Mouse (Mus musculus): ENCODE results near the gene Car10. TPM values are rescaled to one million over a fixed set of nuclear protein-coding genes. Genes with fewer than 3 reads are reported as not detected.

The Car10 gene
- total RNA-seq, 2 experiments from 2014 or later: 1.4 to 1.9 TPM

DNA sequence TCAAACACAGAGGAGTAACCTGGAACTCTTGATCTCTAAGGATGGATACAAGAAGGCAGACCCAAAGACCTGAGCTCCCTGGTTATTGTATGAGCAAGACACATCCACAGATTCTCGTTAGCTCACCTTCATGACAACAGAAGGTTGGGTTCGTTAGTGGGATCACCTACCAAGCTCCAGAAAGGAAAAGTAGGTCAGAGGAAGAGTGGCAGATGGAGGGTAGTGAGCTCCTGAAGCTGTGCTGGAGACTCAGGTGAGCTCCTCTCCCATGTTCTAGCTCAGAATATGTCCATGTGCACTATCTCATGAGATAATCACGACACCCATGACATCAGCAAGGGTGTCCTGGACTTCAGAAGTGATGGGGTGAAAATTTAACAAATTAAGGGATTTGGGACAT is 57.1 kb downstream of the Car10 start:
- no peak for DNase-seq (ENCODE audit: low spot score in 2 of 2)

GRCm38 (mm10) chr11:93172430-93172829 is 74.6 kb downstream of the Car10 start:
- no peak for DNase-seq (ENCODE audit: low spot score in 2 of 2)

GRCm38 (mm10) chr11:93173533-93174308 is 75.9 kb downstream of the Car10 start:
- DNase-seq (ENCODE audit: low spot score in 2 of 2): no peak

- DNase-seq (ENCODE audit: low spot score in 2 of 2): no peak
These were observed 87.6 kb downstream of the Car10 start for GRCm38 (mm10) chr11:93185477-93185876.

DNA sequence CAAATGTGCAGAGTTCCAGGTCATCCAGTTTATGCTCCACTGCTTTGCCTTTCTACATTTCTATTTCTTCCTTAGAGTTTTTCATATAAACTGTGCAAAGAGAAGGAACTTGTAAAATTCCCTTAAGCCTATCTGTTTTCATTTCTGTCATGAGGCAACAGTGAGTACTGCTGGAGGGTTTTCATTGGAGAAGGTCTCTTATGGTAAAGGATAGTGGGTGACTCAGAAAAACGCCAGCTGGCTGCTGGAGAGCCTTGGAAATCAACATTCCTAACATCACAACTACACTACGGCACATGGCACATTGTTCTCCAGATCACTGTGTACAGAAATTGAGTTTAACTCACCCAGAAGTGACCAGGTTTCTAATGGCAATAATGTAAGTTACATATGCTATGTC is 88.3 kb downstream of the Car10 start:
- no peak for DNase-seq (ENCODE audit: low spot score in 2 of 2)

GRCm38 (mm10) chr11:93188621-93189020 is 90.8 kb downstream of the Car10 start:
- no peak for DNase-seq (ENCODE audit: low spot score in 2 of 2)

- no peak for DNase-seq (ENCODE audit: low spot score in 2 of 2)
These were observed 102.2 kb downstream of the Car10 start for GRCm38 (mm10) chr11:93200046-93200445.

DNA sequence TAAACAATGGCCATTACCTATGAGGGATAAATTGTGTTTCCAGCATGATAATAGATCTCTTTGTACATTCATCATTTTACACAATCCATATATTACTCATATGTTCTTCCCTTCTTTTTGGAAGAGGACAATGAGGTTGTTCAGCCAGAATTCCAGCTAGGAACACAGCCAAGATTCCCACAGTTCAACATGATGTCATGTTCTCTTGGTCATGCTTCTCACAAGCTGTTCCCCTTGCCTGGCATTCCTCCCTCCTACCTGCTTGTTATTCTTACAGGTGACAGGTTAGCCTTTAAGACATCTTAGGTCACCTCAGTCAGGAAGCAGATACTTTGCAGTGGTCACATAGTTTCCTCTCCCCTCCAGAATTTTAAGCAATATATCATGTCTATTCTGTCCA is 119.6 kb downstream of the Car10 start:
- no peak for DNase-seq (ENCODE audit: low spot score in 2 of 2)

GRCm38 (mm10) chr11:93230057-93230456 is 132.2 kb downstream of the Car10 start:
- no peak for DNase-seq (ENCODE audit: low spot score in 2 of 2)

GRCm38 (mm10) chr11:93249771-93250265 is 152.0 kb downstream of the Car10 start:
- DNase-seq (ENCODE audit: low spot score in 2 of 2): no peak

DNA sequence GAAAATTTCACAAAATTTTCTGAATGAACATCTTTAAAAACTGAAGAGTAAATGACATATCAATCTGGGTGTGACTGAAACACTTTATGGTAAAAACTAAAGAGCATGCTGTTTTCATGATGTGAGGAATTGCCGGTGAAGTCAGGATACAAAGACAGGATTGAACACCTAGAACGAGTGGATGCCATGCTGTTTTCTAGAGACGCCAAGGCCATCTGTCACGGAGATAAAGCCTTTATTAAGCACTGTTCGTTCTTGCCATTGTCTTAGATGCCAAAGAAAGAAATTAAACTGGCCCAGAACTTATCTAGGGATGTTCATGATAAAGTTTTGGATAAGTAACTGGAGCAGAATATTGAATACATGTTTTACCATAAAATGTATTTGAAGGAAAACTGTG is 153.9 kb downstream of the Car10 start:
- DNase-seq (ENCODE audit: low spot score in 2 of 2): no peak

DNA sequence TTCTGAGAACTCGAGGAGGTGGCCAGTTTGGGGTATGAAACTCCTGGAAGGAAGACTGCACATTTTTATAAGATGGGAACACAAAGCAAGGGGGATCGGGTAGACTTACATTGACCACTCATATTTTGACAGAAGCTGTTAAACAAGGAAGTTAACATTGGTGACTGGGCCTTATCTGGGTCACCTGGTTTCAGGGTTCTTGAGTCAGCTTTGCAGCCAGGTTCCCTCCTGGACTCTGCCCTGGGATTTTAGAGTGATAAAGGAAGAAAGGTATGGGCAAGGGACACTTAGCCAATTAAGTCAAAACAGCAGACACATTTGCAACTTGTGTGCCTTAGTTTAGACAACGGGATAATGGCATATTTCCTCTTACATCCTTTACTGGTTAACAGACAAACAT is 166.2 kb downstream of the Car10 start:
- no peak for DNase-seq (ENCODE audit: low spot score in 2 of 2)

GRCm38 (mm10) chr11:93272016-93272415 is 174.2 kb downstream of the Car10 start:
- DNase-seq (ENCODE audit: low spot score in 2 of 2): no peak

- no peak for DNase-seq (ENCODE audit: low spot score in 2 of 2)
These were observed 176.1 kb downstream of the Car10 start for GRCm38 (mm10) chr11:93273906-93274305.

DNA sequence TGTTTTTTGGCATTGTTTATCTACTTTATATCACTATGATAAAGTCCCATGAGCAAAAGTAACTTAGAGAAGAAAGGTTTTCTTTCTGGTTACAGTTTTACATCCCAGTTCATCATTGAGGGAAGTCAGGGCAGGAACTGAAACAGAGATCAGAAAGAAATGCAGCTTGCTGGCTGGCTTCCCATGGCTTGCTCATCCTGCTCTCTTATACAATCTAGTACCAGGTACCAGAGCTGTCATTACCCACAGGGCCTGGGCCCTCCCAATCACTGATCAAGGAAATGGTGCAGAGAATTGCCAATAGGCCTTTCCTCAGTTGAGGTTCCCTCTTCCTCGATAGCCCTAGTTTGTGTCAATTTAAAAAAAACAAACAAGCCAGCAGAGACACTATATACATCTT is 195.8 kb downstream of the Car10 start:
- no peak for DNase-seq (ENCODE audit: low spot score in 2 of 2)

GRCm38 (mm10) chr11:93309981-93310380 is 212.2 kb downstream of the Car10 start:
- no peak for DNase-seq (ENCODE audit: low spot score in 2 of 2)

DNA sequence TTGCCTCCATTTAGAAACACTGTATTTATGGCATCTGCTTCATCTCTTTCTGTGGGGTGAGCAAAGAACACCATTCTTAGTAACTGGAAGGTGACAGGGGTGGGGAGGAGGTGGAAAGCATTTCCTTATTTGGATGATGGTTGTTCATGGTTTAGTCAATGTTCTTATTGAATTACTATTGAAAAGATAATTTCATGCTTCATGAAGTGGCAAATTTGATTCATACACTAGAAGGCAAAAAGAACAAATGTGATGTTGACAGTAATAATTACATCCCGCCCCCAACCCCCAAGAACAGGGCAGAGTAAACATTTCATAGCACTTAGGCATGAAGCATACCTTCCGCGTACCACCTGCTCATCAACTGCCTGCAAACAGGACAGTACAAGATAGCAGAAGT is 239.9 kb downstream of the Car10 start:
- DNase-seq (ENCODE audit: low spot score in 2 of 2): no peak

- no peak for DNase-seq (ENCODE audit: low spot score in 2 of 2)
These were observed 246.1 kb downstream of the Car10 start for GRCm38 (mm10) chr11:93343961-93344360.

GRCm38 (mm10) chr11:93344869-93345268 is 247.0 kb downstream of the Car10 start:
- no peak for DNase-seq (ENCODE audit: low spot score in 2 of 2)

DNA sequence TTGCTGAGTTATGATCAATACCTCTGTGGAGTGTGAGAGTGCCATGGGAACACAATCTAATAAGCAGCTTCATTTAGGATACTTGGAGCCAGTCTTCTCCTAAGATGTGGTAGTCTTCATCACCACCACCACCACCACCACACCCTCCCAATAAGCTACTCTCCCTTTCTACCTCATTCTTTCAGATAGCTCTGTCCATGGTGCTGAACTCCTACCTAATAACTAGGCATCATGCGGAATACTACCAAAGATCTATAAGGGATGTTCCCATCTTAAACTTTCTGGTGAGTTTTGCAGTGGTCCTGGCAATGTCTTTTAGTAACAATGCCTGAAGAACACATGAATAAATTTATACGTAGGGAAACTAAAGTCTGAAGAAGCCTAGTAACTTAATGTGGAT is 263.7 kb downstream of the Car10 start:
- no peak for DNase-seq (ENCODE audit: low spot score in 2 of 2)

- DNase-seq (ENCODE audit: low spot score in 2 of 2): no peak
These were observed 266.3 kb downstream of the Car10 start for GRCm38 (mm10) chr11:93364171-93364570.

- DNase-seq (ENCODE audit: low spot score in 2 of 2): no peak
These were observed 269.4 kb downstream of the Car10 start for GRCm38 (mm10) chr11:93367244-93367643.

DNA sequence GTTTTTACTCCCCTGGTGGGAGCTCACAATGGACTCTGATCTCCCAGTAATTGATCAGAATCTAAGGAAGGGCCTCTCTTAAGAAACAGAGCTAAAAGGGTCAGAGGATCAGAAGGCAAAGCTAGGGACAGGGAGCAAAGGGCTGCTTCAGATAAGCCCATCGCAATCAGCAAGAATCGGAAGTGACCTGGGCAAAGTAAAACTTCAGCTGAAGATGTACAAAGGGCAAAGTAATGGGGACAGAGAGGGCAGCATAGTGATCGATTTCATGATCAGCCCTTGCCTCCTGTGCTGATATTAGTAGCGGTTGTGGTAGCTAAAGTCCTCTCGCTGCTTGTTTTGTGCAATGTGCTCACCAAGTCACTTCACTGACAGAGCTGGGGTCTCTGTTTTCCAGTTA is 269.9 kb downstream of the Car10 start:
- DNase-seq (ENCODE audit: low spot score in 2 of 2): no peak

Data from adrenal gland, postnatal 4 days (tissue).